Mouse (Mus musculus) right cerebral cortex, postnatal 25 days (tissue): ENCODE results near the gene Nup85.

Source experiments
- DNase-seq: peaks from one replicate; pipeline ENCODE4 v3.0.0; 2022

Gene Nup85

GRCm38 (mm10) chr11:115614346-115615107, 50.3 kb downstream of the Nup85 start:
- DNase-seq = no peak

- no peak for DNase-seq
Measured at GRCm38 (mm10) chr11:115615108-115615825, 51.0 kb downstream of the Nup85 start.

GRCm38 (mm10) chr11:115615875-115616274, 51.6 kb downstream of the Nup85 start:
- no peak for DNase-seq

GRCm38 (mm10) chr11:115616371-115616770, 52.1 kb downstream of the Nup85 start:
- DNase-seq = no peak

- DNase-seq = no peak
Measured at GRCm38 (mm10) chr11:115616893-115617292, 52.7 kb downstream of the Nup85 start.

GRCm38 (mm10) chr11:115618001-115618400, 53.8 kb downstream of the Nup85 start:
- no peak for DNase-seq

- no peak for DNase-seq
Measured at GRCm38 (mm10) chr11:115618732-115619516, 54.7 kb downstream of the Nup85 start.

- DNase-seq = no peak
Measured at GRCm38 (mm10) chr11:115619949-115620348, 55.7 kb downstream of the Nup85 start.

GRCm38 (mm10) chr11:115623487-115624070, 59.3 kb downstream of the Nup85 start:
- no peak for DNase-seq

GRCm38 (mm10) chr11:115625877-115626276, 61.6 kb downstream of the Nup85 start:
- no peak for DNase-seq

GRCm38 (mm10) chr11:115626824-115627616, 62.8 kb downstream of the Nup85 start:
- no peak for DNase-seq

- DNase-seq = peak; percentile 99
Measured at GRCm38 (mm10) chr11:115627705-115628464, 63.7 kb downstream of the Nup85 start, which contains the start of gene Slc25a19. TSS of gene Slc25a19 (minus strand) at chr11:115628295.

- no peak for DNase-seq
Measured at GRCm38 (mm10) chr11:115628465-115629101, 64.3 kb downstream of the Nup85 start.

GRCm38 (mm10) chr11:115629734-115630531, 65.7 kb downstream of the Nup85 start:
- no peak for DNase-seq

- no peak for DNase-seq
Measured at GRCm38 (mm10) chr11:115630532-115631504, 66.6 kb downstream of the Nup85 start.

- DNase-seq = no peak
Measured at GRCm38 (mm10) chr11:115631505-115631890, 67.3 kb downstream of the Nup85 start.

- DNase-seq = no peak
Measured at GRCm38 (mm10) chr11:115632247-115632646, 68.0 kb downstream of the Nup85 start.

- DNase-seq = no peak
Measured at GRCm38 (mm10) chr11:115632862-115633261, 68.6 kb downstream of the Nup85 start.
